Mouse (Mus musculus): ENCODE measurements around the gene Homer2.

The Homer2 gene

GRCm38 (mm10) chr7:81707471-81708140, at the start of gene Homer2:
TSS of gene Homer2 (minus strand) at chr7:81707527.
- no peak for DNase-seq (ENCODE audit: low spot score in 2 of 2)

DNA sequence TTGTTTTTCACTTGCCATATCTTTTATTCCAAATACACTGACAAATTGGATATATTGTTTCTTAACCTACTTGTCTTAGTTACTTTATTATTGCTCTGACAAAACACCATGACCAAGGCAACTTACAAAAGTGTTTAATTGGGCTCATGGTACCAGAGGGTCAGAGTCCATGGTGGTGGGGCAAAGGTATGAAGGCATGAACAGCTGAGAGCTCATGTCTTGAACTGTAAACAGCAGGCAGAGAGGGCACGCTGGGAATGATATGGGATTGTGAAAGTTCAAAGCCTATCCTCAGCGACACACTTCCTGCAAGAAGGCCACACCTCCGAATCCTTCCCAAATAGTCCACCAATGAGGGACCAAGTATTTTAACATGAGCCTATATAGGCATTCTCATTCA, 40.6 kb upstream of the Homer2 start:
- DNase-seq (ENCODE audit: low spot score in 2 of 2), result no peak

DNA sequence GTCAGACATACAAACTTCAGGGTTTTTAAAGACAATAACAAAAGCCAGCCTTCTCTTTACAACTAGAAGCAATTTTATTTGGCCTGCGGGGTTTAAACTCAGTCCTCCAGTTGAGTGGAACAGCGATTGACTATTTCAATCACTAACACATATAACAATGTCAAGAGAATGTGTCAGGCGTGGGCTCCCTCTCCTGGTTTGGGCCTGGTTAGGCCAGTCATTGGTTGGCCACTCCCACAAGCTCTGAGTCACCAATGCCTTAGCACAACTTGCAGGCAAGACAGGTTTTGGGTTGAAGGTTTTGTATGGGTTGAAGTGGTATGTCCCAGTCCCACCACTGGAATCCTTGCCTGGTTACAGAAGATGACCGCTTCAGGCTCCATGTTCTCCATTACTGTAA, 36.8 kb upstream of the Homer2 start:
- DNase-seq (ENCODE audit: low spot score in 2 of 2), result no peak

DNA sequence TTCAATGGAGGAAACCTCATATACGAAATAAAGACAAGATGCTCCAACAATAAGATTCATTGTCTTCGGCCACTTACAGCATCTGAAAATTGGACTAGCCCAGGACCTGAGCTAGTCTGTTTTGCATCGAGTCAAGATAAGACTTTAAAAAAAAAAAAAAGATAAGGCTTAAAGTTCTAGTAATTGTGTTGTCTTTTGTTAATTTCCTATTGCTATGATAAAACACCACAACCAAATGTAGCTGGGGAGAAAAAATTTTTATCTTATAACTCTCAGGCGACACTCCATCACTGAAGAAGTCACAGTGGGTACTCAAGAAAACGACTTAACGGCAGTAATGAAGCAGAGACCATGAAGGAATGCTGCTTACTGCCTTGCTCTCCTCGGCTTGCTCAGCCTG, 32.7 kb upstream of the Homer2 start:
- DNase-seq (ENCODE audit: low spot score in 2 of 2), result no peak

GRCm38 (mm10) chr7:81738720-81739385, 31.5 kb upstream of the Homer2 start:
- no peak for DNase-seq (ENCODE audit: low spot score in 2 of 2)

GRCm38 (mm10) chr7:81735300-81736048, 28.1 kb upstream of the Homer2 start:
- no peak for DNase-seq (ENCODE audit: low spot score in 2 of 2)

- DNase-seq (ENCODE audit: low spot score in 2 of 2), result no peak
Observed at GRCm38 (mm10) chr7:81732183-81733089, 25.1 kb upstream of the Homer2 start.

DNA sequence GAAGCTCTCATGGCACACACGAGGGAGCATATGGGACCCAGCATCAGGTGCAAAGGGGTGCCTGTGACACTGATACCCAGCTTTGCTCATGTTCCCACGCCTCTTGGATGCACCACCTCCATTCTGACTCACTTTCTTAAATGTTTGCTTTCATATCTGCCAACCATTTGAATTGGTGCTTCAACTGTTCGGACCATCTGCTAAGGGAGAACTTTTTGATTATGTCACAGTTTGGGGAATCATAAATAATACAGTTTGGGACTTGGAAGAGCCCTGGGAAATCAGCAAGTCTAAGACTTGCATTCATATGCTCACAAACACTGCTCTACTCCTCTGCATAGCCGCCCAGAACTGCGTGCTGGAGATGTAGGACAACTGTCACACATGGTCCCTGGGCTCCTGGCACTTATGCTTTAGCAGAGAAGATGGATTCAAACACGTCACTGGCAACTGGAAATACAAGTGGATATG, 23.9 kb upstream of the Homer2 start:
- DNase-seq (ENCODE audit: low spot score in 2 of 2), result peak; percentile 33 to 56

GRCm38 (mm10) chr7:81729787-81730186, 22.5 kb upstream of the Homer2 start:
- DNase-seq (ENCODE audit: low spot score in 2 of 2), result no peak

GRCm38 (mm10) chr7:81727716-81728115, 20.4 kb upstream of the Homer2 start:
- DNase-seq (ENCODE audit: low spot score in 2 of 2), result no peak

DNA sequence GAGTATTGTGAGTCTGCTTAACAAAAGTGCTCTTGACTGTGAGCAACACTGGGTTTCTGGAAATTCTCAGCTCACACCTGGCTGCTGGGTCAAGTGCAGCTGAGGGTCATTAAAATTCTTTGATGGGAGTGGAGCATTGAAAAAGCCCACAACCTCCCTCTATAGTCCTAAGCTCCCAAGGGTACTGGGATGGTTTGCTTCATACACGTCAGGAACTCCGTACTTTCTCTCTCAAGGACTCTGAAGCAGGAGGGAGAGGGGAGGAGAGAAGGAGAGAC, 19.3 kb upstream of the Homer2 start:
- DNase-seq (ENCODE audit: low spot score in 2 of 2), result no peak

DNA sequence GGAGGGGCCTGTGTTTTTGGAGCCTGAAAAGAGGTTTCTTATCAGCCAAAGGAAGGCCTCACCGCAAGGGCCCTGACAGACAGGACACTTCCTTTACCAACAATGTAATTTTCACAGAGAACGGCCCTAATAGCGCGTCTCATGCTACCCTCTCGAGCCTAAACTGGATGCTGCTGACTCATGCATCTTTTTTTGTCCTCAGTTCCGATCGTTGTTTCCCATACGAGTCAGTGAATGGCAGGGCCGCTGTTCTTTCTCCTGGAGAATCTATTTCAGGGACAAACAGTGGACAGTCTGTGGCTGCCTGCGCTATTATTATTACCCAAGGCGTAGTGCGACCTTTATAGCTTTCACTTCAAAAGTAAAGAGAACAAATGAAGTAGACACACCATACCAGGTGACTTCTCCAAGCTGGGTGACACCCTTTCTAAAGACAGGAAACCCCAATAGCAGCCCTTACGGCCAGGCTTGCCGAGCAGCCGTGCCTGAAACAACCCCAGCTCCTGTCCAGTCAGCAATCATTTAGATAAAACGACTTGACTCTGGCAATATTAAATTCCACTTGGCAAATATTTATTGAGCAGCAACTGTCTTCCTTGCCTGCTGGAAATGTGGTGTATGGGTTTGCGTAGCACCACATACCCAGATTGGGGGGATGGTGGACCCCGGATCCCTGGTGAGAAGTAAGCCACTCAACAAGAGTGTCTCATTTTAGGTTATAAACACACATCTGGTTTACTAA, 18.8 kb upstream of the Homer2 start:
- no peak for DNase-seq (ENCODE audit: low spot score in 2 of 2)

GRCm38 (mm10) chr7:81723851-81724250, 16.5 kb upstream of the Homer2 start:
- DNase-seq (ENCODE audit: low spot score in 2 of 2), result no peak

- DNase-seq (ENCODE audit: low spot score in 2 of 2), result no peak
Observed at GRCm38 (mm10) chr7:81721271-81721670, 13.9 kb upstream of the Homer2 start.

DNA sequence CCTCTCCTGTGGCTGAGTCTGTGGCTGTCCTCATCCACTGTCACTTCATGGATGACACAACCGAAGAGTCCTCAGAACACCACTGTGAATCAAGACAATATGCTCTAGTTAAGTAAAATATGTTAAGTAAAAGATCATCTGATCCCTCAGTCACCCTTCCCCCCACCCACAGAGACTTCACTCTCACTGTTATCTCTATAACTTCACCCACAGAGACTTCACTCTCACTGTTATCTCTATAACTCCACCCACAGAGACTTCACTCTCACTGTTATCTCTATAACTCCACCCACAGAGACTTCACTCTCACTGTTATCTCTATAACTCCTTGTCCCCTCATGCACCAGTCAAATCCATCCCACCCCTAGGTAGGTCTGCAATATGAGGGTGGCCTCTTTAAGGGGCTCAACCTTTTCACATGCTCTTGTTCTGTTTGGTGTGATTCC, 11.9 kb upstream of the Homer2 start:
- DNase-seq (ENCODE audit: low spot score in 2 of 2), result no peak

- DNase-seq (ENCODE audit: low spot score in 2 of 2), result no peak
Observed at GRCm38 (mm10) chr7:81718657-81719056, 11.3 kb upstream of the Homer2 start.

DNA sequence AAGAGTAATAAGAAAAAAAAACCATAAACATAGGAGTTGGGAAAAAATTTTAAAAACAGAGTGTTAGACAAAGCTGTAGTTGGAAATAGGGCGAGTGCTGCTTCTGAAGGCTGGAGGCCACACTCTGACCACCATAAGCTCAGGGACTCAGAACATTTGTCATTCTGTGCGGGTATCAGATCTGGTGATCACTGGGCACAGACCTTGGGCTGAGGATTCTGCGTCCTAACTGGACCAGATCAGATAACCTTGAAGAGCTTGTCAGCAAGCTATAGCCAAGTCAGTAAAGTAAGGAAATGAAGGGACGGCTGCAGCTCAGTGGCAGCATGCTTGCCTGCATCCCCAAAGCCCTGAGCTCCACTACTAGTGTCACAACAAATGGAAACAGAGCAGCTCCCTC, 2.8 kb upstream of the Homer2 start:
- no peak for DNase-seq (ENCODE audit: low spot score in 2 of 2)

DNA sequence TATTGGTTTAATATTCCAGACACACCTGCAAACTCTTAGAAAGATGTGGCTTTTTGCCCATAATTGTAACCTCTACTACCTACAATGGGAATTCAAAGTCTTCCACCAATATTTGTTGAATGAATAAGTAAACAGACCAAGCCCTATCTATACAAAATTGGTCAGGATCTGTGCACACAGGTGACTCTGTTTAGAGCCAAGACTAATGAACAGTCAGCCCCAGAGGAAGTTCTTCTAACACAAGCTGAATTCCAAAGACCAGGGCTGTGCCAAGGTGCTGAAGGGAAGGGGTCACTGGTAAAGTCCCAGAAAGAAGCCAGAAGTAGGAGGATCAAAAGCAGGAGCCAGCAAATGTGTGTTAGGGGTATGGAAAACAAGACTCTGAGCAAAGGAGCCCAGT, 838 bp upstream of the Homer2 start:
- DNase-seq (ENCODE audit: low spot score in 2 of 2), result no peak

DNA sequence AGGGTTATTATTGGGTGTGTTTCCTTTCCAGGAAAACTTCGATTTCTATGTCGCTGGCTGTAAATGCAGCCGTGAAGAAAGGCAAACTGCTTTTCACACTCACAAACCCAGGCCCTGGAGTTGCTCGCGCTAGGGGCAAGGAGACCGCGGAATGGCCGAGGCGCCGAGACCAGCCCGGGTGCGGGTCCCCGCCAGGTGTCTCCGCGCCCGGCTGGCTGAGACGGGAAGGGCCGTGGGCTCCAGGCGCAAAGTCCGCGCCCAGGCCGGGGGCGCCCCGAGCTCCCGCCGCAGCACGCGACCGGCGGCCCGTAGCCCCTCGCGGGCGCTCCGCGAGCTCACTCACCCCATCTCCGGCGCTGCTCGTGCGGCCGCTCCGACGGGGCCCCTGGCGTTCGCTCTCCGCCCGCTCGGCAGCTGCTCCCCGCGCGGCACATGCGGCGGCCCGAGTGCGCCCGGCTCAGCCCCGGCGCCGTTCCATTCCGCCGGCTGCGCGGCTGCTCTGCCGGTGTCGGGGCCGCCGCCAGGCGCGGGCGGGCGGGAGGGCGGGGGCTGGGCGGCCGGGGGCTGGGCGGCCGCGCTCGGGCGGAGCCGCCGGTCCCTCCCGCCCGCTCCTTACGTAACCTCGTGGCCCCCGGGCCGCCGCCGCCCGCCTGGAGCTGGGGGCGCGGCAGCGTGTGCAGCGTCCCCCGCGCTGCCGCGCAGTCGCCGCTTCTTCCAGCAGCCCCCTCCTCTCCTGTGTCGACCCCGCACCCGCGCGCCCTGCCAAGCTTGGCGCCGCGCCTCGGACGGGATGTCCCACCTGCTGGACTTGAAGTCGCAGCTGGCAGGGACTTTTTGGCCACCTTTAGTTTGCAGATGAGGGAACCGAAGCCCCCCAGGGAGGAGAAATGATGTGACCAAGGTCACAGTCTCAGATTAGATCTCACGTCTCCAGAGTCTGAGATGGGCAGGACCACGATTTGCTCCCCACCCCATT, 623 bp downstream of the Homer2 start:
- DNase-seq (ENCODE audit: low spot score in 2 of 2), result no peak

DNA sequence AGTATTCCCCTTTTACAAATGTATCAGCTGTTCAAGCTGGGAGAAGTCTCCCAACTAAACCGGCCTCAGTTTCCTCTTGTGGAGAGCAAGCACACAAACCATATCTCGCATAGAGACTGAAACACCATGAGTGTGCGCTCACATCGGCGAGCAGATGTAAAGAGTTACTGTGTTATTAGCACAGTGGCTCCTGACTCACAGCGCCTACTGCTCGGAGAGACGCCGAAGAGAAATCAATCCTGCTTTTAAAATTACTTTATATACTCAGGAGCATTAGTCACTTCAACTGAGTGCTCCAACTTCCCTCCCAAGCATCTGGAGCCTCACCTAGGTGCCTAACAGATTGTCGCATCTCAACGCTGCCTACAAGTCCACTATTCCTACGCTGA, 1.3 kb downstream of the Homer2 start:
- DNase-seq (ENCODE audit: low spot score in 2 of 2), result no peak

Measured in frontal cortex, postnatal 14 days (tissue).